Mouse (Mus musculus) spleen, adult 2 months (tissue): ENCODE data around the gene Spag17.

Experiments
- CTCF ChIP-seq: fragments of 200-500 bp; IDR thresholded peaks from 2 replicates; pipeline ENCODE4 v1.5.1; 2011; ENCODE audit warnings: mild to moderate bottlenecking, inconsistent platforms; ENCODE audit not compliant: insufficient read depth, insufficient read length, insufficient replicate concordance; ENCODE audit errors: extremely low read depth
- POLR2A ChIP-seq: fragments of 200-500 bp; IDR thresholded peaks from 2 replicates; pipeline ENCODE4 v1.6.1; 2011; ENCODE audit warnings: low read depth, low read length, inconsistent platforms

DNA sequence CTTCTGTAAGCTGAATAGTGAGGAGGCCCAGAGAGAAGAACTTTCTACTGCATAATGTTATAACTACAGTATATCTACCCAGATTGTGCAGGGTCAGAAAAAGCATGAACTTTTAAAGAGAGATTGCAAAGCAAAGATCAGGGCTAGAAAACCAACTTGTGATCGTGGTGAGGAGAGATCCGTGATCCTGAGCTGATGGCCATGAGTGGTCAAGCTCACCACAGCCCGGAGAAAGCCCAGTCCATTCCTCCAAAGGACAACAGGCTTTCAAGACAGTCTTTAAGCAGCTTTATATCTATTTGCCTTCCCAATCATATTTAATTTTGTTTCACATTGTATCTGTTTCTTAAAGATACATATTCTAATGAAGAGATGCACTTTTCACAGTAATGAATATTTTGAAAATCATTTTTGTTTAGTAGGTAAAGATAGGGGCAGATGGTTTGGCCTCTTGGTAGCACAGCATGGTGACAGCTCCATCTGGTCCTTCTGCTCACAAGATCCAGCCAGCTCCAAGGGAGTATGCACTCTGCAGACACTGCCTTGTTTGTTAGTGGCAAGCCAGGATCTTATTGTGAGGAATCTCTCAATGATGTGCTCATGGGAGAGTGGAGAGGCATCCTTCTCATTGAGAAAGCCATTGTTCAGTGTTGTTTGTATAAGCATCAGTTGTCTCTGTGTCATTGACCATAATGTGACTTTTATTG, 217.3 kb downstream of the Spag17 start:
- TF ChIP-seq POLR2A (no peak), CTCF (no peak)
